Mouse (Mus musculus) lung, embryonic 15.5 days (tissue): ENCODE measurements around the gene Tubg1. TPM values are rescaled to one million over a fixed set of nuclear protein-coding genes. Genes with fewer than 3 reads are reported as not detected.

Experiments
- ATAC-seq: fragments of 200-750 bp; cut with Nextera tagmentation; 2 replicates; pipeline ENCODE4 v1.8.0; 2017; ENCODE audit warnings: moderate number of reproducible peaks, borderline replicate concordance; ENCODE audit not compliant: low FRiP score, low TSS enrichment; ENCODE audit errors: extremely low read depth
- H3K27ac ChIP-seq: fragments of 300-500 bp; sonication (generic); 2 replicates; pipeline ENCODE4 v1.5.1; 2015; ENCODE audit warnings: moderate library complexity, mild to moderate bottlenecking, inconsistent platforms
- H3K27me3 ChIP-seq: fragments of 300-500 bp; sonication (generic); 2 replicates; pipeline ENCODE4 v1.6.1; 2015; ENCODE audit warnings: inconsistent platforms
- H3K36me3 ChIP-seq: fragments of 300-500 bp; sonication (generic); 2 replicates; pipeline ENCODE4 v1.6.1; 2015; ENCODE audit warnings: inconsistent platforms
- H3K4me1 ChIP-seq: fragments of 300-500 bp; sonication (generic); 2 replicates; pipeline ENCODE4 v1.6.1; 2015; ENCODE audit warnings: inconsistent platforms
- H3K4me2 ChIP-seq: fragments of 300-500 bp; sonication (generic); 2 replicates; pipeline ENCODE4 v1.6.1; 2015; ENCODE audit warnings: inconsistent platforms, mild to moderate bottlenecking, moderate library complexity
- H3K4me3 ChIP-seq: fragments of 300-500 bp; sonication (generic); 2 replicates; pipeline ENCODE4 v1.5.1; 2015; ENCODE audit warnings: mild to moderate bottlenecking, inconsistent platforms
- H3K9ac ChIP-seq: fragments of 300-500 bp; sonication (generic); 2 replicates; pipeline ENCODE4 v1.6.1; 2015; ENCODE audit warnings: inconsistent platforms
- H3K9me3 ChIP-seq: fragments of 300-500 bp; sonication (generic); 2 replicates; pipeline ENCODE4 v1.6.1; 2016; ENCODE audit warnings: inconsistent platforms
- WGBS: fragments of 180-500 bp; shearing (Covaris S2); methylation state at CpG from one replicate; pipeline ENCODE4 v1.1.7; 2015; 5-methylcytosine and 5-hydroxymethylcytosine counted together
- polyA plus RNA-seq: library from polyadenylated mRNA; unstranded; fragments of >200 nt; fragmentation: Nextera tagmentation; extraction: Ambion mirVana; gene quantifications from 2 replicates; pipeline ENCODE4 v1.2.1, GENCODE M21; 2015

The Tubg1 gene
- polyA plus RNA-seq, 1 experiment from 2014 or later = 89.6 TPM

DNA sequence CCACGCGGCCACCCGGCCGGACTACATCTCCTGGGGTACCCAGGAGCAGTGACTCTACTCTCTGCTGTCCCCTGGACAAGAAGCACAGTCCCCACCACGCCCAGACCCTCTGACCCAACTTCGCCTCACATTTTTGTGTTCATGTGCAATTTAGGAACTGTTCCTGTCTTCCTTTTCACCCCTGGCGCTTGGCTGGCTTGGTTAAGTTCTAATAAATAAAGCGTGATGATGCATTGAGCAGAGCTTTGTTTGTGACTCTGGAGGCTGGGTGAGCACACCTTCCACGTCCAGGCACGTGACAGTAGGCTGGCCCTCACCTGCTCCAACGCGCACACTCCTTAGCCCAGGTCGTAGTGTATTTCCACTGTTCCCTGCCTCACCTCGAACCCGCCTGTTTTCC lies 41.8 kb downstream of the Tubg1 start:
- Histone ChIP-seq H3K27me3 (peaks cover 16% of the 10 kb centered on the region), H3K4me2 (no peak overlapping the region), H3K9ac (no peak overlapping the region), H3K36me3 (peaks cover 47% of the 10 kb centered on the region), H3K4me1 (peaks cover 34% of the 10 kb centered on the region), H3K4me3 (no peak overlapping the region), H3K9me3 (no peaks in the 10 kb centered on the region), H3K27ac (no peak overlapping the region)
- ATAC-seq = no peak
- 88% methylated on average over 15 of the region's 15 CpGs for WGBS

- Histone ChIP-seq H3K27ac (no peak overlapping the region), H3K9me3 (no peaks in the 10 kb centered on the region), H3K4me2 (no peak overlapping the region), H3K4me3 (no peak overlapping the region), H3K4me1 (peaks cover 34% of the 10 kb centered on the region), H3K9ac (no peak overlapping the region), H3K27me3 (peaks cover 23% of the 10 kb centered on the region), H3K36me3 (peaks cover 53% of the 10 kb centered on the region)
- ATAC-seq = no peak
- WGBS = 53% methylated on average over 5 of the region's 5 CpGs
Measured at GRCm38 (mm10) chr11:101162301-101162700, 42.6 kb downstream of the Tubg1 start.

GRCm38 (mm10) chr11:101162772-101163171 lies 43.0 kb downstream of the Tubg1 start:
- Histone ChIP-seq H3K4me1 (peaks cover 34% of the 10 kb centered on the region), H3K27me3 (peaks cover 27% of the 10 kb centered on the region), H3K9me3 (no peaks in the 10 kb centered on the region), H3K4me3 (no peak overlapping the region), H3K4me2 (no peak overlapping the region), H3K9ac (no peak overlapping the region), H3K36me3 (peaks cover 58% of the 10 kb centered on the region), H3K27ac (no peak overlapping the region)
- 57% methylated on average over 5 of the region's 5 CpGs for WGBS
- ATAC-seq = no peak

GRCm38 (mm10) chr11:101163476-101164350 lies 44.0 kb downstream of the Tubg1 start:
- H3K9me3 ChIP-seq = no peaks in the 10 kb centered on the region
- WGBS = 40% methylated on average over 49 of the region's 49 CpGs
- peaks cover 29% of the 10 kb centered on the region for H3K27me3 ChIP-seq
- no peak overlapping the region for H3K9ac ChIP-seq
- ATAC-seq = peak; percentile 8
- no peak overlapping the region for H3K27ac ChIP-seq
- peaks cover 44% of the 10 kb centered on the region for H3K4me1 ChIP-seq
- H3K4me3 ChIP-seq = no peak overlapping the region
- H3K36me3 ChIP-seq = peaks cover 59% of the 10 kb centered on the region
- peak overlapping the region; percentile 26 for H3K4me2 ChIP-seq

DNA sequence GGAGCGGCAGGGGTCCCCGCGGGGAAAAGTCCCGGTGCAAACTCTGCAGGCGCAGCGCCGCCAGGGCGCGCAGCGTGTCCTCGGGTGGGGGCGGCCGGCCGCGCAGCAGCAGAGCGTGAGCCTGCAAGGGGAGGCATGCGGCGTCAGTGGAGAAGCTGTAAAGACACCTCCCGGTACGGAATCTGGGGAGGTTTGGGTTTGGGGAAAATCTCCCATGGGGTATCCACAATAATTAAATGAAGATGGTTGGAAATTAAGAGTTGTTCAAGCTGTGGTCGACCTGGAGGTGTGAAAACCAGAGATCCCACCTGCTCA lies 44.6 kb downstream of the Tubg1 start:
- H3K36me3 ChIP-seq = peaks cover 59% of the 10 kb centered on the region

GRCm38 (mm10) chr11:101164677-101165580 lies 45.2 kb downstream of the Tubg1 start:
- WGBS = 37% methylated on average over 35 of the region's 35 CpGs
- H3K27ac ChIP-seq = peak overlapping the region; percentile 38; the same call in 1 of the 2 replicates
- H3K9ac ChIP-seq = no peak overlapping the region
- no peaks in the 10 kb centered on the region for H3K9me3 ChIP-seq
- ATAC-seq = no peak
- peaks cover 56% of the 10 kb centered on the region for H3K4me1 ChIP-seq
- H3K4me3 ChIP-seq = no peak overlapping the region
- H3K27me3 ChIP-seq = peaks cover 29% of the 10 kb centered on the region
- H3K36me3 ChIP-seq = peaks cover 59% of the 10 kb centered on the region
- peak overlapping the region; percentile 26; the same call in 1 of the 2 replicates for H3K4me2 ChIP-seq

More for the DNA sequence above, 44.6 kb downstream of the Tubg1 start:
- peak overlapping the region; percentile 26 for H3K4me2 ChIP-seq
- no peak for ATAC-seq
- H3K9me3 ChIP-seq = no peaks in the 10 kb centered on the region
- no peak overlapping the region for H3K27ac ChIP-seq
- H3K4me3 ChIP-seq = no peak overlapping the region
- WGBS = 29% methylated on average over 21 of the region's 21 CpGs
- peaks cover 50% of the 10 kb centered on the region for H3K4me1 ChIP-seq
- H3K9ac ChIP-seq = no peak overlapping the region
- peaks cover 29% of the 10 kb centered on the region for H3K27me3 ChIP-seq

GRCm38 (mm10) chr11:101166357-101166756 lies 46.6 kb downstream of the Tubg1 start:
- Histone ChIP-seq H3K4me3 (no peak overlapping the region), H3K4me1 (peaks cover 60% of the 10 kb centered on the region), H3K36me3 (peaks cover 57% of the 10 kb centered on the region), H3K4me2 (no peak overlapping the region), H3K27me3 (peaks cover 29% of the 10 kb centered on the region), H3K27ac (no peak overlapping the region), H3K9me3 (no peaks in the 10 kb centered on the region), H3K9ac (no peak overlapping the region)
- 81% methylated on average over 14 of the region's 14 CpGs for WGBS
- no peak for ATAC-seq

DNA sequence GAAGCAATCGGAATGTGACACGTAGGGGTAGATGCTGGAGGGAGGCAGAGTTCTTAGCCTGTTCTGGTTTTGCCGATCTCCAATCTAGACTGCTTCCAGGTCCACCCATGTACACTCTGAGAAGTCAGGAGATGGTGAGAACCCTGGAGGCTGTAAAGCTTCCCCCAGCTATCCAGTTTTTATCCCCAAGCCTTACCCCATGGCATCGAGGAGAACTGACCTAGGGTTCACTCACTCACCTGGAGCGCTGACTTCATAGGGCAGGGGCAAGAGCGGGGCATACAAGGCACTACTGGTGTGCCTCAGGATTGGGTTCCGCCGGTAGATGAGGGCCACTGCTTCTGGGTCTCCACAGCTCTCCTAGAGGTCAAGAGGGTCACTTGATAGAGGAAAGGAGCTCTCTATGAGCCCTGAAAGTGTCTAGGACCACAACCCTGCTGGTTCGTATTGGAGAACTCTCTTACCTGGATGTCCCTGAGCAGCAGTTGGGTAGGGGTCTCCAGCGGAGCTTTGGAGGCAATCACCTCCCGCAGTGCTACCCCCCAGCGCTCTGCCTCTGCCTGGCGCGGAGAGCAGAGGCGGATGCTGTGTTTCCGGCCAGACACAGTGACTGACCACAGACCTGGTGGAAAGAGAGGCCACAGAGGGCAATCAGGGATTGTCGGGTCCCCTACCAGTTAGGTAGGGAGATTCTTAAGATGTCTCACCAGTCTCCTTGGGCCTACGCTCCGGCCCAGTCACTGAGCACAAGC lies 47.6 kb downstream of the Tubg1 start:
- no peak overlapping the region for H3K9ac ChIP-seq
- 80% methylated on average over 19 of the region's 19 CpGs for WGBS
- H3K36me3 ChIP-seq = peaks cover 47% of the 10 kb centered on the region

GRCm38 (mm10) chr11:101167963-101168300 lies 48.2 kb downstream of the Tubg1 start:
- Histone ChIP-seq H3K9me3 (no peaks in the 10 kb centered on the region), H3K9ac (no peak overlapping the region), H3K4me3 (no peak overlapping the region), H3K27me3 (peaks cover 29% of the 10 kb centered on the region), H3K36me3 (peaks cover 43% of the 10 kb centered on the region), H3K4me2 (peak overlapping the region; percentile 89), H3K4me1 (peaks cover 66% of the 10 kb centered on the region), H3K27ac (no peak overlapping the region)
- no peak for ATAC-seq
- 71% methylated on average over 8 of the region's 8 CpGs for WGBS

More for the DNA sequence above, 47.6 kb downstream of the Tubg1 start:
- Histone ChIP-seq H3K4me2 (no peak overlapping the region), H3K4me1 (peaks cover 65% of the 10 kb centered on the region), H3K4me3 (no peak overlapping the region), H3K27me3 (peaks cover 29% of the 10 kb centered on the region), H3K27ac (no peak overlapping the region), H3K9me3 (no peaks in the 10 kb centered on the region)
- ATAC-seq = no peak

DNA sequence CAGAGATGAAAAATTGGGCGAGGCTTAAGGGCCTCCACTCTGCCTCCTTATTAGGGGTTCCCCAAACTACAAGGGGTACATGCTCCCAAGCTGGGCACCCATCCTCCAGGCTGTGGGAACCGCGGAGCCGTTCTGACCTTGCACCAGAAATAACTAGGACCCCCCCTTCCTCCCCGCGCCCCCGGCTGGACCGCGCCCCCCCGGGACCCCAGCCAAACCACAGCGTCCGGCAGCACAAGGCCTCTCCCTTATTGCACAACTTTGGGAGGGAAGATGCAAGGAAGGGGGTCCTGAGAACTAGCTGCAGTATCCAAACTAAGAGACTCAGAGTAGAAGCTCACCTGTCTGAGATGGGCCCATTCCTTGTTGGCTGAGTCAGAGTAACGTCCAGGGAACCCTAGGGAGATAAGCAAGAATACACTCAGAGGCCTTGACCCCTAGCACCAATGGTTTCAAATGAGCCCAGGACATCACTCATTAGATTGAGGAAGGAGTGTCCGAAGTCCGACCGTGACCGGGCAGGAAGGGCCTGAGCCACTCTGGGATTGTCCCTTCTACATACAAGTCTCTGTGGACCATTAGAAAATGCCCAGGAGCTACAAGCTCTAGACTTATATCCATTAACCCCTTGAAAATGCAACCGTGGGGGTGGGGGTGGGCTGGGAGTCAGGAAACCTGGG lies 48.7 kb downstream of the Tubg1 start:
- Histone ChIP-seq H3K4me2 (peak overlapping the region; percentile 89), H3K4me1 (peaks cover 66% of the 10 kb centered on the region), H3K9me3 (no peaks in the 10 kb centered on the region), H3K27ac (no peak overlapping the region), H3K27me3 (peaks cover 29% of the 10 kb centered on the region), H3K9ac (no peak overlapping the region), H3K4me3 (peak overlapping the region; percentile 75), H3K36me3 (peaks cover 37% of the 10 kb centered on the region)
- 56% methylated on average over 18 of the region's 18 CpGs for WGBS
- no peak for ATAC-seq
